Mouse (Mus musculus): ENCODE data around the gene Dad1. TPM values are rescaled to one million over a fixed set of nuclear protein-coding genes. Genes with fewer than 3 reads are reported as not detected.

The Dad1 gene
- total and polyA plus RNA-seq, 3 experiments, result 186 to 320 TPM; not detected in 1

DNA sequence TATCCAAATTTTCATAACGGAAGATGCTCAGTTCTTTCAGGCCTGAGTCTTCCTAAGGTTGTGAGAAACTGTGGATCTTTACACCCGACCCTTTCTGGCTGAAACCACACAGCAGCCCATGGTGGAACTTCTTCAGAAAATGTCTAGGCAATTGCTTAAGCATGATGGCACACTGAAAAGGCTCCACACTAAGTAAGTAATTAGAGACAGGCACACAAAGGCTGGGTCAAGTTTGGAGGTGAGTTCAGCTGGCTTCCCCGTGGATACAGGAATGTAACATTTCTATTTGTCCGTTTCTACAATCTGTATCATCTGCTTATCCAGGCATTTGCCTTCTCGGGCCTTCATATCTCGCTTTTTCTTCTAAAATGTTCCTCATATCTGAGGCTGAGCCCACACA is 66.7 kb downstream of the Dad1 start:
- no peak for DNase-seq (ENCODE audit: low read depth, low spot score)
- Histone ChIP-seq H3K9me3 (replicated peaks; ENCODE audit: insufficient read depth, low read length) (no peaks in the 10 kb centered on the region), H3K27me3 (ENCODE audit: control insufficient read depth in 1 of 2, insufficient read depth in 2 of 2, low read length in 2 of 2) (peaks cover 9 to 14% of the 10 kb centered on the region in 2 experiments), H3K27ac (ENCODE audit: control insufficient read depth, low read depth, low read length) (no peak overlapping the region), H3K4me1 (ENCODE audit: control insufficient read depth in 1 of 2, insufficient read depth in 2 of 2, low read length in 2 of 2) (no peaks in the 10 kb centered on the region), H3K9ac (ENCODE audit: control insufficient read depth, low read depth, low read length, poor library complexity, severe bottlenecking) (no peak overlapping the region), H3K4me3 (ENCODE audit: control insufficient read depth in 1 of 2, insufficient read depth in 1 of 2, low read depth in 2 of 2, low read length in 2 of 2) (no peak overlapping the region), H3K36me3 (ENCODE audit: control insufficient read depth in 1 of 2, insufficient read depth in 2 of 2, low read length in 2 of 2) (no peaks in the 10 kb centered on the region), H3K79me2 (ENCODE audit: control insufficient read depth, insufficient read depth, low read length, poor library complexity) (no peaks in the 10 kb centered on the region)
- TF ChIP-seq ZMIZ1 (IDR thresholded peaks at IDR 0.05; ENCODE audit: low read depth, low read length), result no peak
- no peak for TF ChIP-seq GABPA (IDR thresholded peaks at IDR 0.05; ENCODE audit: low read depth, low read length)
- TF ChIP-seq RAD21 (IDR thresholded peaks at IDR 0.05; ENCODE audit: low read depth, low read length), result no peak
- no peak for TF ChIP-seq GATA1 (IDR thresholded peaks at IDR 0.05; ENCODE audit: low read depth, low read length)
- no peak for TF ChIP-seq CTCF (IDR thresholded peaks at IDR 0.05 in 2 of 3, conservative IDR thresholded peaks at IDR 0.05 in 1 of 3; ENCODE audit: control insufficient read depth in 1 of 3, insufficient read depth in 1 of 3, low read depth in 2 of 3, low read length in 3 of 3, poor library complexity in 1 of 3, severe bottlenecking in 1 of 3)
- TF ChIP-seq TAL1 (IDR thresholded peaks at IDR 0.05; ENCODE audit: low read length), result no peak
- no peak for TF ChIP-seq USF1 (IDR thresholded peaks at IDR 0.05; ENCODE audit: low read depth, low read length)

Other genes starting within 250 kb of the Dad1 start
- gene Abhd4, start 84 bp upstream of the Dad1 start, total RNA-seq (2012; rRNA removed), result 13.1 and 13.2 TPM in 2 replicates
- 10 to 100 TPM in 1 of 2 experiments, not detected in 1; 32.0 TPM for gene Abhd4, start 84 bp upstream of the Dad1 start, polyA plus RNA-seq (2012; ENCODE audit: insufficient read depth in 1 of 2, insufficient read length in 2 of 2, low read depth in 1 of 2, low replicate concordance in 2 of 2, missing spikeins in 1 of 2)
- not detected in 2 replicates for gene Olfr49, start 30.8 kb upstream of the Dad1 start, total RNA-seq (2012; rRNA removed)
- gene Olfr49, start 30.8 kb upstream of the Dad1 start, polyA plus RNA-seq (2012; ENCODE audit: insufficient read depth in 1 of 2, insufficient read length in 2 of 2, low read depth in 1 of 2, low replicate concordance in 2 of 2, missing spikeins in 1 of 2), result not detected
- gene Oxa1l, start 106.7 kb upstream of the Dad1 start, total RNA-seq (2012; rRNA removed), result 43.3 TPM in 2 replicates
- 100 to 1,000 TPM in 1 of 2 experiments, not detected in 1; 143 TPM for gene Oxa1l, start 106.7 kb upstream of the Dad1 start, polyA plus RNA-seq (2012; ENCODE audit: insufficient read depth in 1 of 2, insufficient read length in 2 of 2, low read depth in 1 of 2, low replicate concordance in 2 of 2, missing spikeins in 1 of 2)
- 20.1 and 42.4 TPM in 2 replicates for gene Slc7a7, start 163.7 kb upstream of the Dad1 start, total RNA-seq (2012; rRNA removed)
- gene Slc7a7, start 163.7 kb upstream of the Dad1 start, polyA plus RNA-seq (2012; ENCODE audit: insufficient read depth in 1 of 2, insufficient read length in 2 of 2, low read depth in 1 of 2, low replicate concordance in 2 of 2, missing spikeins in 1 of 2), result 10 to 100 TPM in 1 of 2 experiments, not detected in 1; 65.6 TPM
- 473 and 532 TPM in 2 replicates for gene Mrpl52, start 172.8 kb upstream of the Dad1 start, total RNA-seq (2012; rRNA removed)
- gene Mrpl52, start 172.8 kb upstream of the Dad1 start, polyA plus RNA-seq (2012; ENCODE audit: insufficient read depth in 1 of 2, insufficient read length in 2 of 2, low read depth in 1 of 2, low replicate concordance in 2 of 2, missing spikeins in 1 of 2), result 100 to 1,000 TPM in 1 of 2 experiments, not detected in 1; 469 TPM
- gene Mmp14, start 177.5 kb upstream of the Dad1 start, total RNA-seq (2012; rRNA removed), result 19.4 and 20.1 TPM in 2 replicates
- 10 to 100 TPM in 1 of 2 experiments, not detected in 1; 29.9 TPM for gene Mmp14, start 177.5 kb upstream of the Dad1 start, polyA plus RNA-seq (2012; ENCODE audit: insufficient read depth in 1 of 2, insufficient read length in 2 of 2, low read depth in 1 of 2, low replicate concordance in 2 of 2, missing spikeins in 1 of 2)
- 53.6 and 55.4 TPM in 2 replicates for gene Lrp10, start 210.0 kb upstream of the Dad1 start, total RNA-seq (2012; rRNA removed)
- gene Lrp10, start 210.0 kb upstream of the Dad1 start, polyA plus RNA-seq (2012; ENCODE audit: insufficient read depth in 1 of 2, insufficient read length in 2 of 2, low read depth in 1 of 2, low replicate concordance in 2 of 2, missing spikeins in 1 of 2), result 100 to 1,000 TPM in 1 of 2 experiments, not detected in 1; 110 TPM
- gene Rem2, start 222.0 kb upstream of the Dad1 start, total RNA-seq (2012; rRNA removed), result 28.6 and 38.8 TPM in 2 replicates
- gene Rem2, start 222.0 kb upstream of the Dad1 start, polyA plus RNA-seq (2012; ENCODE audit: insufficient read depth in 1 of 2, insufficient read length in 2 of 2, low read depth in 1 of 2, low replicate concordance in 2 of 2, missing spikeins in 1 of 2), result 1 to 10 TPM in 1 of 2 experiments, not detected in 1; 4.8 TPM